Mouse (Mus musculus) thymus, adult 2 months (tissue): ENCODE measurements around the gene Cacnb2. TPM values are rescaled to one million over a fixed set of nuclear protein-coding genes. Genes with fewer than 3 reads are reported as not detected.

ENCODE experiments used
- DNase-seq: peaks from one replicate; pipeline ENCODE4 v3.0.0; 2021
- H3K27ac ChIP-seq: fragments of 200-500 bp; 2 replicates; pipeline ENCODE4 v1.5.1; 2012; ENCODE audit warnings: low read length, control low read depth; ENCODE audit not compliant: control insufficient read depth, insufficient read depth
- H3K27me3 ChIP-seq: fragments of 200-500 bp; 2 replicates; pipeline ENCODE4 v1.6.1; 2012; ENCODE audit warnings: mild to moderate bottlenecking, low read length, moderate library complexity, mixed read lengths; ENCODE audit not compliant: control insufficient read depth, insufficient read depth
- H3K36me3 ChIP-seq: fragments of 200-500 bp; 2 replicates; pipeline ENCODE4 v1.6.1; 2012; ENCODE audit warnings: mild to moderate bottlenecking, low read length, moderate library complexity; ENCODE audit not compliant: control insufficient read depth, insufficient read depth
- H3K4me1 ChIP-seq: fragments of 200-500 bp; replicated peaks from 2 replicates; pipeline ENCODE4 v1.6.1; 2012; ENCODE audit warnings: low read length; ENCODE audit not compliant: control insufficient read depth, insufficient read depth
- H3K4me3 ChIP-seq: fragments of 200-500 bp; 2 replicates; pipeline ENCODE4 v1.5.1; 2012; ENCODE audit warnings: mild to moderate bottlenecking, low read length, control low read depth, moderate library complexity; ENCODE audit not compliant: control insufficient read depth, insufficient read depth
- CTCF ChIP-seq: fragments of 200-500 bp; IDR thresholded peaks from 2 replicates; pipeline ENCODE4 v1.5.1; 2012; ENCODE audit warnings: mild to moderate bottlenecking, control low read depth, low read length, moderate library complexity, borderline replicate concordance; ENCODE audit not compliant: control insufficient read depth, poor library complexity, insufficient read depth; ENCODE audit errors: extremely low read depth
- POLR2A ChIP-seq: fragments of 200-500 bp; IDR thresholded peaks from 2 replicates; pipeline ENCODE4 v1.6.1; 2012; ENCODE audit warnings: mild to moderate bottlenecking, low read length, control low read depth, moderate library complexity; ENCODE audit not compliant: control insufficient read depth, poor library complexity, insufficient read depth; ENCODE audit errors: extremely low read depth
- WGBS: fragments of 180-500 bp; shearing (Covaris S2); methylation state at CpG from one replicate; pipeline ENCODE4 v1.1.7; 2018; 5-methylcytosine and 5-hydroxymethylcytosine counted together
- polyA plus RNA-seq: library from polyadenylated mRNA; depleted of rRNA; stranded (reverse); fragments of >200 nt; gene quantifications from 2 replicates; pipeline ENCODE4 v1.2.3, GENCODE M21; 2012

The Cacnb2 gene
- polyA plus RNA-seq, 1 experiment, result 1.6 TPM

DNA sequence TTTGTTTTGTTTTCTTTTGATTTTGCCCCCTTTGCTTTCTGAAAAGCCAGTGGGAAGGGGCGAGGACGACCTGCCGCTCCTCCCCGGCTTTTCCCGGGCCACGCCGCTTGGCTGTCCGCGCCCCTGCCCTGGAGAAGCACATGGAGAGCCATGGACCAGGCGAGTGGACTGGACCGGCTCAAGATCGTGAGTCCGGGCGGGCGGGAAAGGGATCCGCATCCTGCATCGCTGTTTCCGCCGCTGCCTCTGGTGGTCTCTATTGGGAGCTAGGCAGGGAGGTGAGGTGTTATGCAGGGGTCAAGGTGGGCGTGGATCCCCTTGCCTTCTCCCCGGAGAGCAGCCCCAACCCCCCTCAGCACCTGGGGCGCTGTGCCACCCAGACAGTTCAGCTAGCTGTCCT, 1.9 kb downstream of the Cacnb2 start:
- no peaks in the 10 kb centered on the region for H3K36me3 ChIP-seq
- H3K4me1 ChIP-seq, result peaks cover 9% of the 10 kb centered on the region; the same call in 1 of the 2 replicates
- under 1% methylated on average over 22 of the region's 22 CpGs for WGBS
- peak overlapping the region; percentile 32 for H3K4me3 ChIP-seq
- H3K27ac ChIP-seq, result no peak overlapping the region
- peaks cover 7% of the 10 kb centered on the region for H3K27me3 ChIP-seq
- no peak for TF ChIP-seq CTCF
- no peak for TF ChIP-seq POLR2A
- DNase-seq, result peak; percentile 4

- peak overlapping the region; percentile 32 for H3K4me3 ChIP-seq
- no peaks in the 10 kb centered on the region for H3K36me3 ChIP-seq
- WGBS, result 17% methylated on average over 7 of the region's 7 CpGs
- H3K27ac ChIP-seq, result no peak overlapping the region
- H3K27me3 ChIP-seq, result peaks cover 7% of the 10 kb centered on the region
- peaks cover 9% of the 10 kb centered on the region; the same call in 1 of the 2 replicates for H3K4me1 ChIP-seq
- TF ChIP-seq POLR2A (no peak), CTCF (no peak)
- DNase-seq, result no peak
These were observed 2.3 kb downstream of the Cacnb2 start for GRCm38 (mm10) chr2:14605207-14605606.

- TF ChIP-seq POLR2A, result no peak
- no peak for TF ChIP-seq CTCF
- Histone ChIP-seq H3K27me3 (peaks cover 5% of the 10 kb centered on the region), H3K4me3 (no peak overlapping the region), H3K27ac (no peak overlapping the region), H3K36me3 (no peaks in the 10 kb centered on the region), H3K4me1 (peaks cover 8% of the 10 kb centered on the region; the same call in 1 of the 2 replicates)
- DNase-seq, result no peak
- 89% methylated on average over 4 of the region's 4 CpGs for WGBS
These were observed 5.7 kb downstream of the Cacnb2 start for GRCm38 (mm10) chr2:14608606-14609005.

- 93% methylated on average over 4 of the region's 4 CpGs for WGBS
- TF ChIP-seq POLR2A (no peak), CTCF (no peak)
- H3K27ac ChIP-seq, result no peak overlapping the region
These were observed 9.8 kb downstream of the Cacnb2 start for GRCm38 (mm10) chr2:14612705-14613104.

DNA sequence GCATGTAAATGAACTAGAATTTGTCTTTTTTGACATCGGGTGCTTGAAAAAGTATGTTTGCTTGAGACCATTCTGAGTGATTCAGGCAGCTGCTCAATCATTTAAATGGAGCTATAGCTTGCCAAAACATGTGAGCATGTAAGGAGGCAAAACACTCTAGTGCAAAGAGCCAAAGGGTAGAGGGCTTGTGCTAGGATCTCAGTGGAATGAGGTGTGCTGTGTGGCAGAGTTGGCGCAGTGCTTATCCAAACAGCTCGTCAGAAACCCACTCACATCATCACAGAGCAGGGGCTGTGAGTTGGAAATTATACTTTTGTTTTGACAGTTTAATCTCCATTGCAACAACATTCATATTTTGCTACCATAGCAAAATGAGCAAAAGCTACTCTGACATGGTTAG, 13.5 kb downstream of the Cacnb2 start:
- no peaks in the 10 kb centered on the region for H3K27me3 ChIP-seq
- H3K4me1 ChIP-seq, result no peaks in the 10 kb centered on the region
- no peak for DNase-seq
- TF ChIP-seq POLR2A, result no peak
- WGBS, result 96% methylated on average over 3 of the region's 3 CpGs
- H3K36me3 ChIP-seq, result no peaks in the 10 kb centered on the region
- no peak overlapping the region for H3K27ac ChIP-seq
- H3K4me3 ChIP-seq, result no peak overlapping the region

More at GRCm38 (mm10) chr2:14612705-14613104, 9.8 kb downstream of the Cacnb2 start:
- no peak overlapping the region for H3K4me3 ChIP-seq
- H3K27me3 ChIP-seq, result no peaks in the 10 kb centered on the region
- no peak for DNase-seq
- no peaks in the 10 kb centered on the region for H3K4me1 ChIP-seq
- H3K36me3 ChIP-seq, result no peaks in the 10 kb centered on the region

- TF ChIP-seq CTCF, result no peak
- TF ChIP-seq POLR2A, result no peak
- no peaks in the 10 kb centered on the region for H3K36me3 ChIP-seq
- DNase-seq, result no peak
- no peak overlapping the region for H3K27ac ChIP-seq
- WGBS, result 95% methylated on average over 6 of the region's 6 CpGs
- no peaks in the 10 kb centered on the region for H3K27me3 ChIP-seq
- H3K4me1 ChIP-seq, result no peaks in the 10 kb centered on the region
- no peak overlapping the region for H3K4me3 ChIP-seq
These were observed 17.4 kb downstream of the Cacnb2 start for GRCm38 (mm10) chr2:14620120-14620853.
